Mouse (Mus musculus): Measurements from ENCODE around the gene Gm28041.
"Not testable (repeated sequence)": the region's sequence is repeated elsewhere in the genome, so short reads cannot be mapped to it uniquely, and the experiment has no call there.

Gm28041 gene

DNA sequence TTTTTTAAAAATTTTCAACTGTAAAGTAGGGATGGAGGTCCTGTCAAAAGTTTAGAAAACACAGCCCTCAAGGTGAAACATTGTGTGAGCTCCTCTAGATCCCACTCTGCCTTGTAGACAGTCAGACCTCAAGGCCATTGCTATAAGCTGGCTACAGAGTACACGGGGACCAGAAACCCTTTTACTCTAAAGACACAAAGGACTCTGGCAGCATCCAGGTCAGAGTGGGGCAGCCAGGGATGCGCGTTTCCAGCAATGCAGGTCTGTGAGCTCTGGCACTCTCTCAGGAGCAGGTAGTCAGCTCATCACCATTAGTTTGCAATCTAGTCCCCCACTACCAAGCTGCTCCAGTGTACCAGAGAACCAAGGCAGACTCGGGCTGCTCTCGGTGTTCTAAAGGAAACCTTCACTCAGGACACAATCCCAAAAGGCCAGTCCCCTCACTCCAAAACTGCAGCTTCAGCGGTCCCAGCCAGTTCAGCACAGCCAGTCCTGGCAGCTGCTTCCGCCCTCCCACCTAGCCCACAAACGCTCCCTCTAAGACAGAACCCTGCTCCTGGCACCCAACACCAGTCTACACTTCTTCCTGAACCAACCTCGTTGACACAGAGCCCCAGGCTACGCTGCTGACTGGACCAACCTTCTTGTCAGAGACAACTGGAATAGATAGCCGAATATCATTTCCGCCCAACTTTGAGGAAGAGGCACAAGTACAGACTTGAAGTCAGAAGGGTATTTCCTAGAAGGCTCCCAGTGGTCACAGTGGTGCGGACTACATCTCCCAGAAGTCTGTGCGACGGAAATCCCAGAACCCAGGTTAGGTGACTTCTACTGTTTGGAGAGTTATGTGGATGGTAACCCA lies at the start of gene Gm28041, which contains the start of gene Zfp456:
TSS of gene Gm28041 (minus strand) at position 684 of the 862 bp plus-strand sequence.
TSS of gene Zfp456 (minus strand) at position 761 of the 862 bp plus-strand sequence.
- peak; percentile 70 for DNase-seq (ENCODE audit: low spot score)

DNA sequence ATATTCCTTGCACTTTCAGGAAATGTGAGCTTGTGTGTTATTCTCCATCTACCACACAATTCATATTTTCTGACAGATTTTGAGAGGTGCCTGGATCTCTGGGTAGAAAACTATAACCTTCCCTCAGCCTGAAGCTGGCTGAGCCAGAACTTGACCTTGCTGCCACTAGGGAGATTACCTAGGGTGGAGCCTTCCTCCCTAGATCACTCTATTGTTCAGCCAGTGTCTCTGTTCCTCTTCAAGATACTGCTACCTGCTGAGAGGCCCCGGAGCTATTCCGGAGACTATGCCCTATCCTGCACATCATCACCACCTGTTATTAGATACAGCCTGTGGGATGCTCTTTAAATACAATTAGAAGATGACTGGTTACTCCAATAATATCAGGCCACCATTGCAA lies 47.0 kb upstream of the Gm28041 start:
- DNase-seq (ENCODE audit: low spot score), result not testable (repeated sequence)

DNA sequence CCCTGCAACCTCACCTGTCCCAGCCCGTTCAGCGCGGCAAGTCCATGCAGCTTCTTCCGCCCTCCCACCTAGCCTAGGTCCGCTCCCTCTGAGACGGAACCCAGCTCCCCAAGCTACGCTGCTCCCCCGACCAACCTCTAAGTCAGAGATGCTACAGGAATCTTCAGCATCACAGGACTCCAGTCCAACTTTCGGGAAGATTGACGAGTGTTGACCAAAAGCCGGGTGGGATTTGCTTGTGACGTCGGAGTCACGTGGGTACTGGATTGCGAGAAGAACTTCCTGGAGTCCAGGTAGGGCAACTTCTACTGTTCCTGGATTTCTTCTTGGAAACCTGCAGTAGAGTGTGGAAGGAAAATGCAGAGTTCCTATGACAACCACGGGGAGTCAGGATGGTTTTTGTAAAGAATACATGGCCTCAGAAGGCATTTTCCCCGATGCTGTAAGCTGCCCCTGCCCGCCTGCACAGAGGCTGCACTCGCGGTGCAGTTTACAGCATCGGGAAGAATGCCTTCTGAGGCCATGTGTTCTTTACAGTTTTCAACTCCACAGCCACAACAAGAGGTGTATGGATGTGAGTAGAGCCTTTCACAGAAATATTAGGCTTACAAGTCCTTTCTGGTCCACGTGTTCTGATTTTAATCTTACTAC lies 45.8 kb upstream of the Gm28041 start, which contains the start of gene Zfp459:
TSS of gene Zfp459 (minus strand) at position 212 of the 651 bp plus-strand sequence.
- DNase-seq (ENCODE audit: low spot score), result peak; percentile 55

DNA sequence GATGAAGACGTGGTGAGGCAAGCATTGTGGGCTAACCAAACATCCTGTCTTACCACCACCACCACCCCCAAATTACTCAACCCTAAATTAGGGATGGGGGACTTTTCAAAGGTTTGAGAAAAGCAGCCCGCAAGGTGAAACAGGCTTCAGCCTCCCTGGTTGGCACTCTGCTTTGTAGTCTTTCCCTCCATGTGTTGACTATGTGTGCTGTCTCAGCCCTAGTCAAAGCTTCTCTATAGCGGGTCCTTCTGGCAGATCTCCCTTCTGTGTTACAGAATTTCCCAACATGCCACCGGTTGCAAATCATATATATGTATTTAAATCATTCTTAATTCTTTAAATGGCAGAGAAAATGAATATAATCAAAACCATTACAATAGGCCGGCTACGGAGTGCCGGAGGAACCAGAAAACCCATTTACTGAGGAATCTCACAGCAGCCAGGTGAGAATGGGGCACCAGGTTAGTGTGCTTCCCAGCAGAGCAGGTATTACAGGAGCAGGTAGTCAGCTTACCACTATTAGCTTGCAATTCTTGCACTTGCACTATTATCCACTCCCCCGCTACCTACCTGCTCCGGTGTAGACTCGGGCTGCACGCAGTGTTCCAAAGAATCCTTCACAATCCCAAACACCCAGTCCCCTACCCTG lies 45.1 kb upstream of the Gm28041 start:
- no peak for DNase-seq (ENCODE audit: low spot score)

DNA sequence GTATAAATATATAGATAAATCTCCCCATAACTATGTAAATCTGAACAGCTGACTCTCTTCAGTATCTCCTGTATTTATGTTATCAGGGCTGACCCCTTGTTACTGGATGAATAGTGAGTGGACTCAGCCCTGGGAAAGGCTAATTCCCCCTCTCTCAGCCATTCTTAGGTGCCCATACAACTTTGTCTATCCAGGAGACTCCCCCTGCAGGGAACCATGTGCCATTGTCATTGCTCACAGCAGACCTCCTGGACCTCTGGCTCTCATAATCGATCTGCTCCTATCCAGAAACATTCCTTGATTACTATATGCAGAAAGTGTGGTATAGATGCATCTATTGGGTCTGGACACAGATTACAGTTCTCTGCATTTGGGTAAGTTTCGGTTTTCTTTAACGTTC lies 41.3 kb upstream of the Gm28041 start:
- no peak for DNase-seq (ENCODE audit: low spot score)

DNA sequence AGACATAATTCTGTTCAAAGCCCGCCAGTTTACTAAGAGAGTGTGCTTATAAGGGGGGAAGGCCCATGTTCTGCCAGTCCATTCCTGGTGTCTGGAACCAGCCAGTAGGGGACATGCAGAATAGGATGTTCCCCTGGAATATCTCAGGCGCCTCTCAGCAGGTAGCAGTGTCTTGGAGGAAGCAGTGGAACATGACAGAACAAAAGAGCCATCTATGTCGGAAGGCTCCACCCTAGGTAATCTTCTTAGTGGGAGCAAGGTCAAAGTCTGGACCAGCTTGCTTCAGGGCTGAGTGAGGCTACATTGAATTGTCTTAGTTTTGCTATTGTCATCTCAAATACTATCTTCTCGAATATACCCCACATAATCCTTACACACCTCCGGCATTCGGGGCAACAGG lies 40.2 kb upstream of the Gm28041 start:
- no peak for DNase-seq (ENCODE audit: low spot score)

DNA sequence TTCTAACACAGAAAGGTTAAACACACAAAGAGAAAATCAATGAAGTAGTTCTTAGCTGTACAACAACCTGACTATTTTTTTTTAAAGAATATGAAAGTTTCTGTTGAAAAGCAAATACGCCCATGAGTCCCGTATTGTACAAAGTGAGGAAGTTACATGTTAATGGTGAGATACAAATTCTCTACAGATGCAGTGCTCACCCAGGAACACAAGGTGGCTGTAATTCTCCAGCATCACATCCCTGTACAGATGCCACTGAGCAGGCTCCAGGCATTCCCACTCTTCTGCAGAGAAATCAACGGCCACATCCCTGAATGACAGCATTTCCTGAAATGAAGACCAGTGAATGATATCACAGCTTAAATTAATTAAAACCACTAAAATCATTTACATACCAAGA lies 38.1 kb upstream of the Gm28041 start:
- DNase-seq (ENCODE audit: low spot score), result not testable (repeated sequence)

DNA sequence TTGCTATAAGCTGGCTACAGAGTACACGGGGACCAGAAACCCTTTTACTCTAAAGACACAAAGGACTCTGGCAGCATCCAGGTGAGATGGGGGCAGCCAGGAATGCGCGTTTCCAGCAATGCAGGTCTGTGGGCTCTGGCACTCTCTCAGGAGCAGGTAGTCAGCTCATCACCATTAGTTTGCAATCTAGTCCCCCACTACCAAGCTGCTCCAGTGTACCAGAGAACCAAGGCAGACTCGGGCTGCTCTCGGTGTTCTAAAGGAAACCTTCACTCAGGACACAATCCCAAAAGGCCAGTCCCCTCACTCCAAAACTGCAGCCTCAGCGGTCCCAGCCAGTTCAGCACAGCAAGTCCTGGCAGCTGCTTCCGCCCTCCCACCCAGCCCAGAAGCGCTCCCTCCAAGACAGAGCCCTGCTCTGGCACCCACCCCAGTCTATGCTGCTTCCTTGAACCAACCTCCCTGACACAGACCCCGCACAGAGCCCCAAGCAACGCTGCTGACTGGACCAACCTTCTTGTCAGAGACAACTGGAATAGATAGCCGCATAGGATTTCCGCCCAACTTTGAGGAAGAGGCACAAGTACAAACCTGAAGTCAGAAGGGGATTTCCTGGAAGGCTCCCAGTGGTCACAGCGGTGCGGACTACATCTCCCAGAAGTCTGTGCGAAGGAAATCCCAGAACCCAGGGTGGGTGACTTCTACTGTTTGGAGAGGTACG lies 23.8 kb upstream of the Gm28041 start, which contains the start of gene Zfp429:
TSS of gene Zfp429 (minus strand) at position 637 of the 721 bp plus-strand sequence.
- peak; percentile 79 for DNase-seq (ENCODE audit: low spot score)

DNA sequence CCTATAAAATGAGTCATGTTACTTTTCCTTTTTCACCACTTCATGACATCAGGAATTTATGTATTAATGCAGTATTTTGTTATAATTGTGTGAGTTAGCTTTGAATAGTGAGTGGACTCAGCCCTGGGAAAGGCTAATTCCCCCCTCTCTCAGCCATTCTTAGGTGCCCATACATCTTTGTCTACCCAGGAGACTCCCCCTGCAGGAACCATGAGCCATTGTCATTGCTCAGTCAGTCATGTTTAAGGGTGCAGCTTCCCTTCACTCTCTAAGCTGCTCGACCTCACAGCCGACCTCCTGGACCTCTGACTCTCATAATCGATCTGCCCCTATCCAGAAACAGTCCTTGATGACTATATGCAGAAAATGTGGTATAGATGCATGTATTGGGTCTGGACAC lies 722 bp upstream of the Gm28041 start:
- not testable (repeated sequence) for DNase-seq (ENCODE audit: low spot score)

DNA sequence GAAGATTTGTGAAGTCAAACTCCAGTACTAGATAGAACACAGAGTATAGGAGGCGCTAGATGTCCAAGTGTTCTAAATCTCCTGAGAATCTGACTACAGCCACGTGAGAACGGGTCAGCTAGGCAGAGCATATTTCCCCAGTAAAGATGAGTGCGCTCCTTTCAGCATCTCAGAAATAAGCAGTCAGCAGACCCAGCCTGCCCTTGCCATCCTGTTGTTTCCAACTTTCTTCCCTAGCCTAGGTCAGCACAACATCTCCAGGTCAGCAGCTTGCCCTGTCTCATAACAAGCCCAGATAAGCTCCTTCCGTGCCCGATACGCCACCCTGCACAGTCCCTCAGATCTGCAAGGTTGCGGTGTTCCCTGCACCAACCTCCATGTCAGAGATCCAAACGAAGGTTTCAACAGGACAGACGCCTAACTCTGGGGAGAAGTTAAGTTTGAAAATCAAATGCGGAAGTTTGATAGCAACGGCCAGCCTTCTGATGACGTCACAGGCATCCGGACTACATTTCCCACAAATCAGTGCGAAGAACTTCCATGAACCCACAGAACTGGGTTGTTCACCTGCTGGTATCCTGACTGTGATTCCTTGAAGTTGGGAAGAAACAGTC lies 15.3 kb downstream of the Gm28041 start, which contains the start of the genes Gm28044 and Zfp953:
TSS of gene Gm28044 (minus strand) at position 406 of the 614 bp plus-strand sequence.
TSS of gene Zfp953 (minus strand) at position 475 of the 614 bp plus-strand sequence.
- peak; percentile 88 for DNase-seq (ENCODE audit: low spot score)

DNA sequence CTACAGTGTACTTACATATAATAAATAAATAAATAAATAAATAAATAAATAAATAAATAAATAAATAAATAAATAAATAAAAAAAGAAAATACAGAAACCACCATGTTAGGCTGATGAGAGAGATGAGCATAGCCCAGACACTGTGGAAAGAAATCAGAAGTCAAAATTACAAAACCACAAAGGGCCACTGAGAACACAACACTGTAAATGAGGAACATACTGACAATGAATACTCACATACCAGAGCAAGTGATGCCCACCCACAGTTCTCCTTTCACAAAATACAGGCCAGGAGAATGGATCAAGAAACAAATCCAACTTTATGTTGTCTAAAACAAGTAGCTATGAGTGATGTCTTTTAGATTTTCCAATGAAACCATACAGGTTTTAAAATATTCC lies 23.7 kb downstream of the Gm28041 start:
- DNase-seq (ENCODE audit: low spot score), result no peak

DNA sequence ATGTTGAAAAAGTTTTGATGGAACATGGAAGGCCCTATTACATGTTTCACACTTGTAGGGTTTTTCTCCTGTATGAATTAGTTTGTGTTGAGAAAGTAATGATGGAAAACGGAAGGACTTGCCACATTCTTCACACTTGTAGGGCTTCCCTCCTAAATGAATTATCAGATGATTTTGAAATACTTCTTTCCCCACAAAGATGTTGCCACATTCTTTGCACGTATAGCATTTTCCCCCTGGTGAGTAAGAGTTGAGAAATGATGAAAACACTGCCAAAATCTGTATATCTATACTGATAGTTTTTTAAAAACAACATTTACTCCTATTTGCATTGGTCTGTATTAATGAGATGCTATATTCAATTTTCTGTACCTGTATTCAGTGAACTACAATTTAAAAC lies 32.1 kb downstream of the Gm28041 start:
- no peak for DNase-seq (ENCODE audit: low spot score)

DNA sequence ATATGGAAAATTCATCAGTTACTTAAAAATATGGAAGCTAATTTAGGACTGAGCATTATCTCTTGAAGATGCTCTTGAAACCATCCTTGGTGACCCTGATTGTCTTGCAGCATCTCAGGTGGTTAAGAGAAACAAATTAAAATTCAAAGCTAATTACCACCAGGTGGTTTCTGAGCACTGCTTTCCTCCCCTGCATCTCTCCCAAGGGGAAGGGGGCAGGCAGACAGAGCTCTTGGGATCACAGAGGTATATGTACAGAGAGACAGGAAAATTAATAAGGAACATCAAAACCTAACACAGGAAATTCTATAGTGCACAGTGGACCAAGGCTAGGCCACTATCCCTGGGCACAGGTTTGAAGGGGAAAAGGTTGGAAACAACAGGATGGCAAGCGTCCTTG lies 42.7 kb downstream of the Gm28041 start:
- DNase-seq (ENCODE audit: low spot score), result no peak

DNA sequence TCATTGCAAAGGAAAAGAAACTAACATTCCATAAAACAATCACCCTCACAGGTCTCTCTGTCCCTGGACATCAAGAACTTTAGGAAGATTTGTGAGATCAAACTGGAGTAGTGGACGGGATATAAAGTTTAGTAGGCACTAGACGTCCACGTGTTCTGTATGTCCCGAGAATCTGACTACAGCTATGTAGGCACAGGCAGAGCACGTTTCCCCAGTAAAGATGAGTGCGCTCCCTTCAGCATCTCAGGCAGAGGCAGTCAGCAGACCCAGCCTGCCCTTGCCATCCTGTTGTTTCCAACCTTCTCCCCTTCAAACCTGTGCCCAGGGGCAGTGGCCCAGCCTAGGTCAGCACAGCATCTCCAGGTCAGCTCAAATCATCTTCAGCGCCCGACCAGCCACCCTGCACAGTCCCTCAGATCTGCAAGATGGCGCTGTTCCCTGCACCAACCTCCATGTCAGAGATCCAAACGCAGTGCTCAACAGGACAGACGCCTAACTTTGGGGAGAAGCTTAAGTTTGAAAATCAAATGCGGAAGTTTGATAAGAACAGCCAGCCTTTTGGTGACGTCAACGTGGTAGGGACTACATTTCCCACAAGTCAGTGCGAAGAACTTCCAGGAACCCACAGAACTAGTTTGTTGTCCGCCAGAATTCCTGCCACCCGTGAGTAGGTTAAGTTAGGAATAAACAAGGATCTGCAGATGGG lies 43.4 kb downstream of the Gm28041 start, which contains the start of gene Zfp595:
TSS of gene Zfp595 (minus strand) at position 552 of the 706 bp plus-strand sequence.
- DNase-seq (ENCODE audit: low spot score), result peak; percentile 76

DNA sequence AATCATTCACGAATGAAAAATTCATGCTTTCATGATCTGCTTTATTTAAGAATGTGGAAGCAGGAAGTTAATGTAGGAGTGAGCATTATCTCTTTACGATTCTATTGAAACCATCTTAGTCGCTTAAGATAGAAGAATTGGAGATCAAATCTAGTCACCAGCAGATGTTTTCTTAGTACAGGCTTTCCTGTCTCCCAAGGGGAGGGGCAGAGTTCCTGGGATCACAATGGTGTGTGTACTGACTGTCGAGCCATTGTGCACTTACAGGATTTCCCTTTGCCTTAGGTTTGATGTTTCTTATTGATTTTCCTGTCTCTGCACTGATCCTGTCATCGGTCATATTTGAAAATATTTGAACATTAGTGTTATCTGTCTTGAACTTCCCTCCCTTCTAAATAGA lies 68.8 kb downstream of the Gm28041 start:
- DNase-seq (ENCODE audit: low spot score), result no peak

DNA sequence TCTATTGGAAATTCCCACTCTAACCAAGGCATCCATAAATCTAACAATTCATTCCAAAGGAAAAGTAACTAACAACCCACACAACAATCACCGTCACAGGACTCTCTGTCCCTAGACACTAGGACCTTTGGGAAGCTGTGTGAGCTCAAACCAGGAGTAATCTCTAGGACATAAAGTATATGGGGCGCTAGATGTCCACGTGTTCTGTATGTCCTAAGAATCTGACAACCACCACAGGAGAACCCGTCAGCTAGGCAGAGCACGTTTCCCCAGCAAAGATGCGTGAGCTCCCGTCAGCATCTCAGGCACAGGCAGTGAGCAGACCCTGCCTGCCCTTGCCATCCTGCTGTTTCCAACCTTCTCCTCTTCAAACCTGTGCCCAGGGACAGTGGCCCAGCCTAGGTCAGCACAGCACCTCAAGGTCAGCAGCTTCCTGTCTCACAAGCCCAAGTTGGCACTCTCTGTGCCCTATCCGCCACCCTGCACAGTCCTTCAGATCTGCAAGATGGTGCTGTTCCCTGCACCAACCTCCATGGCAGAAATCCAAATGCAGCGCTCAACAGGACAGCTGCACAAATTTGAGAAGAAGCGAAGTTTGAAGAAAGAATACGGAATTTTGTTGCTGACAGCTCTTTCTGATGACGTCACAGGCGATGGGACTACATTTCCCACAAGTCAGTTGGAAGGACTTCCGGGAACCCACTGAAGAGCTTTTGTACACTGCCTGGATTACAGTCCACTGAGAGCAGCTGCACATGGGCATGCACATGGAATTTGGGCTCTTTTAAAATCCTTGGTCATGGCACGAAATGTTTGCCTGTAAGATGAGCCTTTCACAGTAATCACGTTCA lies 69.5 kb downstream of the Gm28041 start, which contains the start of gene Zfp457:
TSS of gene Zfp457 (minus strand) at position 664 of the 851 bp plus-strand sequence.
- peak; percentile 85 for DNase-seq (ENCODE audit: low spot score)

Data from testis, postnatal 10 days (tissue).